Mouse (Mus musculus) testis, postnatal 10 days (tissue): ENCODE data around the gene Cped1.

Experiments
- DNase-seq: peaks from one replicate; pipeline ENCODE4 v3.0.0; 2021; ENCODE audit warnings: low spot score

Cped1 gene

DNA sequence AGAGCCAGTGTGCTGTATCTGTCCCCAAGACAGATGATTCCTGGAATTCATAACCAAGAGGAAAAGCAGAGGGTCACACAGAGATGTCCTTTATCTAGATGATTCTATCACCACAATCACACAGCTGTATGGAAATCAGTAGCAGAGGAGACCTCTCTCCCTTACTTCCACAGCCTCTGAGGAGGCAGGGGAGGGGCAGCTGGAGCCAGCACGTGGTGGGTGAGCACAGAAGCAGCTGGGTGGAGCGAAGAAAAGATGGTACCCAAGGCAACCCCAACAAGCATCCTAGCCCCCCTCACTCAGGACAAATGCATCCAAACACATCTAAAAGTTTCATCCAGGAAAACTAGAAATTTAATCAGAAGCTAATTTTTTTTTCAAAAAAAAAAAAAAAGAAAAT is 182.7 kb downstream of the Cped1 start:
- no peak for DNase-seq

DNA sequence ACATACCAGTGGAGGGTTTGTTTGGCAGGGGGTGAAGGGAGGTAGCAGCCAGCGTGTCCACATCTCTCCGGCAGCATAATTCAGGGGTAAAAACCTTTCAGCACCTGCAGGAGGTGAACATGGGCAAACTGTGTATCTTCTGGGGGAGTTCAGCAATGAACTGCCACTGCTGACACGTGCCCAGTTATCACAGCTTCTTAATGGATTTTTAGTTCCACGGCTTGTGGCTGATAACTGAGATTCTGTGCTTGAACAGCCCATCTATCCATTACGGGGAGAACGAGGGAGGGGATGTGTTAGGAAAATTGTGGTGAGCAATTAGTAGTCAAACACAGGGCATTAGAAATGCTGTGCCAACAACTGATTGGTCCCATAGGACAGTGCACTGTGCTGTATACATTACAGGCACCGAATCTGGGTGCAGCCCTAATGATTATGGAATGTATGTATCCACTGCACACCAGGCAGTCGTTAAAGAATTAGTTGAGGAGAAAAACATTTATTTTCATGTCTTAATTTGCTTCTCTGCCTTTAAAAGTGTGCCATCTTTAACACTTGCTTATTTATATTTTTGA is 193.1 kb downstream of the Cped1 start:
- DNase-seq: no peak

DNA sequence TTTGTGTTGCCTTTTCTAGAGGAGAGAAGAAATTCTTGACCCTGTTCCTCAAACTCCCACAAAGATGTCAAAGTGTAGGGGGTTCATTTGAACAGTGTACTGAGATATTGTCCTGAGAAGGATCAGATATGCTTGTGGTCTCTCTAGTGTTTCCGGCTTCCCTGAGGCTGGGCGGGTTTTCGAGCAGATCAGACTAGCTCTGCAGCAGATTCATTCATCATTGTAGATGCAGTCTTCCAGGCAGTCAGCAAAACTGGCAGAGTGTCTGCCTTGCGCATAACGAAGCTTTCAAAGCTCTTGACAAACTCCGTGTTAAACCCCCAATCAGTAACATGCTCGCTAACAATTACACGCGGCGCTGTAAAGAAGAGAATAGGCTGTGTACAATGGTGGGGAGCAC is 194.6 kb downstream of the Cped1 start:
- no peak for DNase-seq

DNA sequence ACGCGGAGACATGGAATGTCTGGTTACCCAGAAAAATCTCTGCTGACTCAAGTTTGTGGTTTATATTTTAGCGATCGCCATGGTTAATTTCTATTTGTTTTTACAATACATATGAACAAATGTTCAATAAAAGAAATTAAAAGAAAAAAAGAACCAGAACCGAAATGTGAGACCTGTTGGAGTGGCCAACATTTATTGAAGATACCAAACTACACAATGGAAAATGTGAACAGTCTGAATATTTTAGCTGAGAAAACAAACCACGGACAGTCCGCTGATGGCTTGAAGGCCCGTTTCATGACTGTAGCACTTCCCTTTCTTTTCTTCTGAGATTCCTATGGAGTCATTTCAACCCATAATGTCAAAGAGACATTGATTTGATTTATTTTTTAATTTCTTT is 201.3 kb downstream of the Cped1 start:
- no peak for DNase-seq

DNA sequence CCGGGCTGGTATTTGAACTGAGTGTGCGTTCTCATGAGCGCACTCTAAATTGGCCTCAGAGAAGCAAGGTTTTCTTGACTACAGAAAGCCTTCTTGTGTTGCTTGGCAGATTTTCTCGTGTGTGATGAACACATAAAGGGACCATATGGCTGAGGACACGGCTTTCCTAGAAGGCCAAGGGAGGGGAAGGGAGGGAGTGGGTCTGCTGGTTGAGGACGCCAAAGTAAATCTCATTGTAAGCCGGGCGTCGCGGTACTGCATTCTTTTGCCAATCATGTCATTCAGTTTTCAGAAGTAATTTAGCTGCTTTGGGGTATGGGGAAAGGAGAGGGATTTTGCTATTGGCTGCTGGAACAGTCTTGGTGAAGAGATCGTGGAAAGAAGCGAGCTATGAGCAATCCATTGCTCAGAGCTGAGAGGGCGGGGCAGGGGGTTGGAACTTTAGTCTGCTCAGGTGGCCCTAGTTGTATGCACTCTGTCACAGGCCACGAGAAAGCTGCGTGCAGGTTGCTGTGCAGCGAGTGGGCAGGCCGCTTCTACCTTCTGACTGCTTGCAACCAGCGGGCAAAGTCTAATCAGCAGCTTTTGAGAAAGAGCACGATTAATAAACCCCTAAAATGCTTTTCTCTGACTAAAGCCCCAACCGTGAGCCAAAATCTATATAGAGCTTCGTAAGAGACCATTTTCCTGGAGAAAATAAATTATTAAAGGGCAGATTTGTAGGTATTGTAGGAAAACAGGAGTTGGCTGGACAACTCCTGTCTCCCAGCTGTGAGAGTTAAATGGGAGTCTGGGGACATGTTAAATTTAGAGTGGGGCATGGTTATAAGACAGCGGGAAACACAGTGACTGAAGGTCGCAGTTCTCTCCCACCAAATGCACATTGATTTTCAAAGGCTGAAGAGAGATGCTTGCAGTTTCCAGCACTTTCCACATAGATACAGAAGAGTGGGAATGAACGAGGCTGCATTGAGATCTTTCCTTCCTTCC is 203.9 kb downstream of the Cped1 start:
- no peak for DNase-seq

DNA sequence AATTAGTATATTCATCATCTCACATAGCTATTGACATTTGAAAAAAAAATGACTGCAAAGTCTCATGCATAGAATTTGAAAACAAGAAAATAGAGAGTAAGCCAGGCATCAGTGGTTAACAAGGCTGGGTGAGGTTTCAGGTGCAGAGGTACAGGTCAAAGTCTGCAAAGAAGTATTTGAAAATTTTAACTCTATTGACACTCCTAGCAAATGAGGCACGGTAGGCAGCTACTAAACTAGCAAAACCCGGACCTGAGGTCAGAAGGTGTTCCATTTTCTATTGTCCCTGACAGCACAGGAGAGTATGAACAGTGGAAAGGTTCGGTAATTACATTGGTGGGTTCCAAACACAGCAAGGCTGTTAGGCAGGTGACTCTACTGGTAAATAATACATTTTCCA is 212.9 kb downstream of the Cped1 start:
- no peak for DNase-seq

DNA sequence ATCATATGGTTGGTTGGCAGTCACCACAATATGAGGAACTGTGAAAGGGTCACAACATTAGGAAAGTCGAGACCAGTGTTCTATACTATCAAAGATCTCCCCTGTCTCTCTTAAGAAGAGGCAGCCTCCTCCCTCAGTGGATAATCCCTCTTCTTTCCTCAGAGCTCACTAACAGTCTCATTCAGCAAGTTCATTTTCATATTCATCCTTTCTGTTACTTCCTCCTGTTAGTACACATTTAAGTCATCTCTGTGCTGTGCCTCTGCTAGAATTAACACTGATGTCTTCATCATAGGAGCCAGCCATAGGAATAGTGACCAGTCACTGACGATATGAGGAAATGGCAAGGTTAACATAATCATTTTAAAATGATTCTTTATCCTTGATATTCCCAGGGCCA is 213.8 kb downstream of the Cped1 start:
- DNase-seq: no peak

DNA sequence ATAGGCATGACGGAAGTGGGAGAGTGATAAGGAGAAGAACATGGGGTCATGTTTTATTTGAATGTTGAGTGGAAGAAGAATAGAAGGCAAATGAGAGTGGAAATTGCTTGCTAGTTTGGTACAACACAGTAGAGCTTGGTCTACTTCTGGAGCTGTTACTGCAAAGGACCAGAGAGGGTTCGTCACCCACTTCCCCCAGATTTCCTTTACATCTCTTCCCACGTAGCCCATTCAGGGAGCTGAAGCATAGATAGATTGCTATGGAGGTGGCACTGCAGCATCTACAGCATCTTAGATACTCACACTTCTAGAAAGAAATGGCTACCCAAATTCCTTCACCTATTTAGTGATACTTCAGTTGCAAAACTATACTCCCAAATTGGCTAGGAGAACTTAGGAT is 214.4 kb downstream of the Cped1 start:
- no peak for DNase-seq

DNA sequence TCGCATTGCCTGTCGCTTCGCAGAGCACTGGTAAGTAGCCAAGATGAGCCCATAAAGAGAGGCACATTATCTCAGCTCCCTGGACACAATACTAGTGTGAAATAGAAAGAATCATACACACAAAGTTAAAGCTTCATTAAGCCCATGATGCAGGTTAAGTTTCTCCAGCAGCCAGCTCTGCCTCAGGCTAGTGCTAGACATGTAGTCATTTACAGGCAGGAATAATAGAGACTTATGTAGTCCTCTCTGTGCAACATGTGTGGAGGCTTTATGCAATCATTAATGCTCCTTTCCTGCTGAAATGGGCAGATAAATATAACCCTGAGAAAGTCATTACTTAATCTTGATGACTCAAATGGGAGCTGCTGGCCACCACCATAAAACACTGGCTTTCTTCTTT is 216.2 kb downstream of the Cped1 start:
- no peak for DNase-seq

DNA sequence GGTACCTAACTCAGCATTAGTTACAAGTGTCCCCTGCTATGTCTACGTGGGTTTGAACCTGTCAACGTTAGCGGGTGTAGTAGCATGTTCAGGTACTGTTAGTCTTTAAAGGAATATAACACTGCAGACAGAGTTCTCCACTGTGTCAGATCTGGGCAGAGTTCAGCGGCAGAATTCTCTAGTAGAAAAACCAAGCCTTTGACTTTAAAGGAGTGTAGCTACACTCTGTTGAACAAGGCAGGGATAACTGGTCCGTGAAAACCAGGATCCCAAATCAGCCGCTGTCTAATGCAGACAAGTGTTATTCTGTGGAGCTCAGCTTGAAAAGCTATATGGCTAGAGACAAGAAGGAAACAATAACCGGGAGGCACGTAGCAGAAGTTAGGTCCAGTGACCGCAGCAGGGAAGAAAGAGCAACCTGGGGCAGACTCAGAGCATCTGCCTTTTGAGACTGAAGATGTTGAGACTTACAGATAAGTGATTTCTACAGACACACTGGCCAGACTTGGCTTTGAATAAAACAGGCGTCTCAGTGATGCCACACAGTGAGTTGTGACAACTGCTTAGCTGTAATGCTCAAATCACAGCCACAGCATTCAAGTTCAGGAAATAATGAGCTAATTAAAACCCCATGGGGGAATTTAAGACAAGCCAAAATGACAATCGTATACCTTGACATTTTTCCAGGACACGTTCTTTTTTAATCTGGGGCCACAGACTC is 219.5 kb downstream of the Cped1 start:
- DNase-seq: no peak

DNA sequence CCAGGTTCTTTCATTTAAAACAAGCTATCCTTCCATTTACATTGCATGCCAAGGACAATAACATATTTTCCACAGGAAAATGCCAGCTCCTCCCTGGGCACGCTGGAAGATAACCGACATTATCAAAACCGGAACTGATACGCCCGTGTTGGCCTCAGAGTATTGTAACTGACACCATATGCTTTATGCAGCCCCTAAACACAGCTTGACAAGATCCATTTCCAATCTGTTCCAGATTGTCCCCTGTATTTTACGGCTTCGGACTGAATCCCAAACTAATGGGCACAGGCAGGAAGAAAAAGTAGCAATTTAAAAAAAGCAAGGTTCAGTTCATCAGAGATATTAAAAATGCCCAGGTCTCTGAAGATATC is 220.0 kb downstream of the Cped1 start:
- DNase-seq: no peak

DNA sequence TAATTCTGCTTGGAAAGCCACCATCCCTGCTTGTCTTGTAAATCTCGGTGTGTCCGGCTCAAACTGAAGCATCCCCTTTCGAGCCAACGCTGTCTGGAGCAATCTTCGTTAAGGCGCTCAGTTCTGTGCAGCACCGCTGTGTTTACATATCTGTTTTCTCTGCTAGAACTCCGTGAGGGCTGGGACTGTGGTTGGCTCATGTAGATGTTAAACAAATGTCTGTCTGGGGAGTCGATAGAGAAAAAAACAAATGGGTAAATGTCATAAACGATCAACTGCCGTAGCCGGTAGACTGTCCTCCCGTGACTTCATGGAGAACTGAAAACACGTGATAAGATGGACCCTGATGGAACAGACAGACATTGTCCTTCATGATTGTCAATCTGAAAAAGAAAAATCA is 220.5 kb downstream of the Cped1 start:
- DNase-seq: no peak

DNA sequence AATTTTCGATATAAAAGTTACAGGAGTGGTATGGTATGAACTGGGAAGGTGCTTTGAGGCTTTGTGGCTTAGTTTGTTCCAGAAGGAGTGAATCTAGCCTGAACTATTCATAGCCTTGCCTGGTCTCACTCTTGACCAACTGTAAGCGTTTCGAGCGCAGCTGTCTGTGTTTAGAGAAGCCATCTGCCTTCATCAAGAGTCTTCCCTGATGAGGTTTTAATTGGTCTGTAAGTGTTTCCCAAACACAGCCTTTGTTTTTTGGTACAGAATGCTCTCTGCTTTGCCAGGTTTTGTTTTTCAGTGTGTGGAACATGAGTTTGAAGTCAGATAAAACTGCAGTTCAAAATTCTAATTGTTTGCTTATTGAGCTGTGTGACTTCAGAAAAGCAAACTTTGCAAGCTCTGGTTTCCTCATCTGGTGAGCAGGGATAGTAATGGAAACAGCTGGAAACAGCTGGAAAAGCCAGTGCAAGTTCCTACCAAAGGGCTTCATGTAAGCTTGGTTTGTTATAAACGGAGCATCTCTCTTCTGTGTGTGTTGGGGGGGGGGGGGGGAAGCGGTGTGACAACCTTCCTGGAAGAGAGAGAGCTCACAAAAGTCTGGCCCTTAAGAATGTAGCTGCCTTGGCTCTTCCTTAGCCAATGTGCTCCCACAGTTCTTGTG is 221.0 kb downstream of the Cped1 start:
- no peak for DNase-seq

DNA sequence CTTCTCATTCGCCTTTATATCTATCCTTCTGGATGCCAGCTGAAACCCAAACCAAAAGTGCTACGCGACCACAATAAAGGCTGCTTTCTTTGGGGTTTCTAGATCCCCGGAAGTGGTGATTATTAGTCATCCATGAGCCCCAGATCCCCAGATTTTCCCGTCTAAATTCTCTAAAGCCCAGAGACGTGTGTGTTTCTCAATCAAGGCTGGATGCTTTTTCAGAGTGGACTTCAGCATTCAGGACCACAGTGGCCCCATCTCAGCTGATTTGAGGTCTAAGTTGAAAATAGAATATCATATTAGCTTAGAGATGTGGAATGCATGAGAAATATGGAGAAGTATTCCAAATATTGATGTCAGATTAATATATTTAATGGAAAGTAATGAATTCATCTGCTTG is 226.4 kb downstream of the Cped1 start:
- no peak for DNase-seq

DNA sequence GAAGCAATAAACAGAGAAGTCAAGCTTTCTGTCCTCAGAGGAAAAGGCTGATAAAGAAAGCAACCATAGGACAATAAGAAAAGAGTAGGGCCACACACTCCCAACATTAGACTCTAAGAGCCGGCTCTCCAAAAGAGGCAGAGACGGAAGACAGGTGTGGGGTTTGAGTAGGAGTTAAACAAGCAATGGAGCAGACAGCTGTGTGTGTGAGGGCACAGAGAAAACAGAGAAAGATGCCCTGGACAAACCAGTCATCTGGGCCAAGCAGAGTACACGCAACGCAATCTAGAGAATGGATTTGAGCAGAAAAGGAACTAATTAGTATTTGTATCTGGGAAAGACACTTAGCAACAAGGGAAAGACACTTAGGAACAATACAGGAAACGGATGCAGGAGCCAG is 227.5 kb downstream of the Cped1 start:
- no peak for DNase-seq

DNA sequence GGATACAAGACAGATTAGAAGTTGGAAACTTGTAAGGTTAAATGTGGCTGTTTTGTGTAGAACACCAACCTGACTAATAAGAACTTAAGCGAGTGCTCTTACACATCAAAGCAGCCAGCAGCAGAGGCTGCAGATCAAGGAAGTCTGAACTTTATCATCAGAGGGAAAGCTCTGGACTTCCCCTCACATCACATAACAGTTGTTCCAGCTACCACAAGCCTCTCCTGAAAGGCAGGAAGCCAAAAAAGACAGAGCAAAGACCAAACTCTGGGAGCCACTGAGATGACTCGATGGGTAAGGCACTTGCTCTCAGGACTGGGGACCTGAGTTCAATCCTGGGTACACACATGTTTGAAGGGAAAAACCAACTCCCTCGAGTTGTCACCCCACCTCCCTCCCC is 228.1 kb downstream of the Cped1 start:
- no peak for DNase-seq

DNA sequence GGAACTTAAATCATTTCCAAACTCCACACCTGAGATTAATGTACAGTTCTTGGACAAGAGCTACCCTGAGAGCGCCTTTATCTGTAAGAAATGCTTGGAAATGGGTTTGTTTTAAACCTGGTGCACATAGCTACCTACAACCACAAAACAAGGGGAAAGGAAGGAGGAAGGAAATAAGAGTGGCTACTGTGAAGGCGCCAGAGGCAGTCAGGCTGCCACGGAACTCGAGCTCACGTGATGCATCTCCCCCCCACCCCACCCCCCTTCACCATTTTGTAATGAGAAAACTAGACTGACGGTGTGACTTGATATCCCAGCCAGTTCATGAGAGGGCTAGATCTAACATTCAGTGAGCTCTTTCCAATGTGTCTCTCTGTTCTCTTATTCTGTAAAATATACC is 228.9 kb downstream of the Cped1 start:
- DNase-seq: no peak

DNA sequence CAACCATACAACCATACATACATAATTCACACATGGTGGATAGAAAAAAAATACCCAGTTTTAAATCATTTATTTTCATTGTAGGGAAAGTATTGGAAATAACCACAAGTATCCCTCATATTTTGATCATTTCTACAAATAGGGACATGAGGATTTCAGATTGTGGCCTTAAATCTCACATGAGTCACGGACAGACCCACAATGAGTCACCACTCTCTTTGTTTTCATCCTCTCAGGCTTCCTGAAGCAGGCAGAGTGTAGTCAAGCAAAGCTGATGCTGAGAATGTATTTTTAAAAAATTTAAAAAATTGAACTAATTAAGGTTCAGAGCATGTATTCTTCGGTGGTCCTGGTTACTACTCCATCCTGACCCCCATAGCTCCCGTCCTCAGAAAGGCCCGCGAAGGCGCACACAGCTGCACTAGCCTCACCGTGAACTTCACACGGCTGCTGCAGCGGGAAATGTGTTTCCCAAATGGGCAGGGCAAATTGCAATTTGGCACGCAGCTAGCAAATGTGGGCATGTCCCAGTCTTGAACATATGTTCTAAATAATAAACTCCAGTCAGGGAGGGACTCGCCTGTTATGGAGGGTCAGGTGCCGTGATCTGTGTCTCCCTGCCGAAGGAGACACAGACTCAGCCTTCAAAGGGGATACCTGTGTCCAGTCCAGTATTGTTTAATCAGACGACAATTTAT is 230.7 kb downstream of the Cped1 start:
- DNase-seq: no peak

DNA sequence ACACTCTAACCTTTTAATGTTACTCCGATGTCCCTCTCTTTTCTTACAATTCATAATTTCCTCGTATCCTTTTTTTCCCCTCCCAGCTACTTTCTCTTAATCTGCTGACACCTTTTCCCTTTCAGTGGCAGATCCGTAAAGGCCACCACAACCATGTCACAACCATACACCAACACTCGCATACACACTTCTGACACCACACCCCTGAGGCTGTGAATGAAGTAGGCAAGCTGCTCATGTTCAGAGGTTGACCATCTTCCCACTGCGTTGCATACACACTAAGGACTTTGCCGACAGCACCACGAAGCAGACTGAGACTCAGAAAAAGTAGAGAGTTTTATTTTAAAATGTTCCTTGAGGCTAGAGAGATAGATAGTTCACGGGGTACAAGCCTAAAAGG is 235.4 kb downstream of the Cped1 start:
- no peak for DNase-seq

DNA sequence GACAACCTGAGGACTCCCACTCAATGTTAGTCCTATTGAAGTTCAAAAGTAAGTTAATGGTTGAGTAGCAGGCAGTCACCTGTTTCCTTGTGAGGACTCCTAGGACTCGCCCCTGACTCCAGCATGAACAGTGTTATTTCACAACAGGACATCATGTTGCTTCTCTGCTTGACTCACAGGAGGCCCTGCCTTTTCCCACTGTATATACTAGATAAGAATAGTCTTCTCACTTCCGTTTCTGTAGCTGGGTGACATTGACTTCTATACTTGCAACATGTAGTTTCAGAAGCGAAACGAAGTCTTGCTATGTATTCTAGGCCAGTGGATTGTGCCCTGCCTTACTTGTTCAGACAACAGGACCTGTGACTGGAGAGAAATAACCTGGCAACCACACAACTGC is 236.4 kb downstream of the Cped1 start:
- DNase-seq: no peak

DNA sequence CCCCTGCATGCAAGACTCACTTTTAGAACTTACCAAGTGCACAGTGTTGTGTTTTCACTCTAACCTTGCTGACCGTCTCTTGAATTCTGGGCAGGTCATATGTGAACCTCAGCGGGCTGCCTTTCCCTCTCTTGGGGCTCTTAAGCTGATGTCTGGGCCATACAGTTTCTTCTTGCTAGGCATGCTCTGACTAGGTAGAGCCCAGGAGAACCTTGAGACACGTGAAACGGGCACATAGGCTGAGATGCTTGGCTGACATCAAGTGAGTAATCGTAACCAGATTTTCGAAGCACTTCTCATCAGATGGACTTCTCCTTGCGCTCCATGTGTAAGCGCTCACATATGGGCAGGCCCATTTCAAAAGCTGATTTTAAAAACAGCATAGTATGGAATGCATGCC is 237.2 kb downstream of the Cped1 start:
- no peak for DNase-seq

DNA sequence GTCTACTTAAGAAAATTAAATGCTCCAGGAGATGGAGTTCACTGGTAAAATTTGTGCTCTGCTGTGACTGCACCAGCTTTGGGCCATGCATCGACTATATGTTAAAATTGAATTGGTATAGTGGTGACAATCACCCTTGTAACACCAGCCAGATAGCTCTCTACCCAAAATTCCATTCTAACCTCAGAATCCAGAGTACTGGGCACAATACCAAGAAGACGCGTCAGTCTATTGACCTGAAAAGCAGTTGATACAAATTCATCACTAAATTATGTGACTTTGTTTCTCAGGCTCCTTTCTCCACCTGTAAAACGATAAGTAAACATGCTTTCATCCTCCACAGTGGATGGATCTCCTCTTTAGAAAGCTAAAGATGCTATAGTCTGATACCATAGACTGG is 238.6 kb downstream of the Cped1 start:
- DNase-seq: no peak
